Mouse (Mus musculus): ENCODE measurements around the gene Grm5.

DNA sequence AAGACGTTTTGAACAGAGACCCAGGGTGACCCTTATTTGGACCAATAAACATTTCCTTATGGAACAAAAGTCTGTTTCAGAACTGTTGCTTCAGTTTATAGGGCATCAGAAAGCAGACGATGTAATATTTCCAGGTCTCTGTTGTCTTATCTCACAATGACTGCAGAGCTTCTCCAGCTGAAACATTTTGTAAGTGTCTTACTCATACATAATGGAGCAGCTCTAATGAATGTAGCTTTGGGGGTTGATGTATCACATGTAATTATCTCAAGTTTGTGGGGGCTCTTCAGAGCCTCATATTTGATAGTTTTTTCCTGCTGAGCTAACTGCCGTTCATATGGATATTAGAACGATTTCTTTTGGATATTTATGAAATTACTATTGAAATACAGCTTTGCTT is 250.7 kb downstream of the Grm5 start:
- TF ChIP-seq CTCF (IDR thresholded peaks at IDR 0.05; ENCODE audit: borderline replicate concordance, insufficient read depth, low read length) = no peak
- no peak for TF ChIP-seq POLR2A (IDR thresholded peaks at IDR 0.05; ENCODE audit: low read depth, low read length)

Measured in embryonic fibroblast, embryonic 13.5 days (primary cell).